Mouse (Mus musculus) mesoderm, embryonic 11.5 days (tissue): ENCODE data around the gene Gm21190.
"Not testable (repeated sequence)": the region's sequence is repeated elsewhere in the genome, so short reads cannot be mapped to it uniquely, and the experiment has no call there.

ENCODE experiments used
- DNase-seq: peaks from one replicate; pipeline ENCODE4 v3.0.0-alpha.2; 2012; ENCODE audit warnings: low read depth, low spot score

The Gm21190 gene

GRCm38 (mm10) chr5:15529122-15529521 lies at the start of gene Gm21190:
Gene Gm21190, minus strand, starts transcription at chr5:15529222.
- not testable (repeated sequence) for DNase-seq

GRCm38 (mm10) chr5:15577033-15577432 lies 48.0 kb upstream of the Gm21190 start, which contains the start of gene Gm21083:
Gene Gm21083, plus strand, starts transcription at chr5:15577333.
- not testable (repeated sequence) for DNase-seq

GRCm38 (mm10) chr5:15573735-15574134 lies 44.7 kb upstream of the Gm21190 start:
- not testable (repeated sequence) for DNase-seq

- not testable (repeated sequence) for DNase-seq
Observed at GRCm38 (mm10) chr5:15561425-15562264, 32.6 kb upstream of the Gm21190 start.

GRCm38 (mm10) chr5:15558654-15559053 lies 29.6 kb upstream of the Gm21190 start:
- DNase-seq: not testable (repeated sequence)

- not testable (repeated sequence) for DNase-seq
Observed at GRCm38 (mm10) chr5:15549606-15550005, 20.6 kb upstream of the Gm21190 start.

GRCm38 (mm10) chr5:15549134-15549533 lies 20.1 kb upstream of the Gm21190 start:
- peak; percentile 10 for DNase-seq

GRCm38 (mm10) chr5:15548642-15549041 lies 19.6 kb upstream of the Gm21190 start:
- DNase-seq: not testable (repeated sequence)

- not testable (repeated sequence) for DNase-seq
Observed at GRCm38 (mm10) chr5:15522470-15522869, 6.6 kb downstream of the Gm21190 start.

GRCm38 (mm10) chr5:15522028-15522427 lies 7.0 kb downstream of the Gm21190 start:
- not testable (repeated sequence) for DNase-seq

GRCm38 (mm10) chr5:15520418-15520817 lies 8.6 kb downstream of the Gm21190 start:
- DNase-seq: not testable (repeated sequence)

GRCm38 (mm10) chr5:15517150-15517549 lies 11.9 kb downstream of the Gm21190 start:
- not testable (repeated sequence) for DNase-seq

- not testable (repeated sequence) for DNase-seq
Observed at GRCm38 (mm10) chr5:15512236-15512635, 16.8 kb downstream of the Gm21190 start.

- DNase-seq: not testable (repeated sequence)
Observed at GRCm38 (mm10) chr5:15509911-15510310, 19.1 kb downstream of the Gm21190 start.

- not testable (repeated sequence) for DNase-seq
Observed at GRCm38 (mm10) chr5:15508460-15509451, 20.3 kb downstream of the Gm21190 start.

GRCm38 (mm10) chr5:15507757-15508459 lies 21.1 kb downstream of the Gm21190 start:
- DNase-seq: not testable (repeated sequence)

- no peak for DNase-seq
Observed at GRCm38 (mm10) chr5:15507309-15507619, 21.8 kb downstream of the Gm21190 start.

GRCm38 (mm10) chr5:15506575-15507308 lies 22.3 kb downstream of the Gm21190 start:
- DNase-seq: peak; percentile 33

GRCm38 (mm10) chr5:15498774-15499400 lies 30.1 kb downstream of the Gm21190 start:
- DNase-seq: not testable (repeated sequence)

- not testable (repeated sequence) for DNase-seq
Observed at GRCm38 (mm10) chr5:15498350-15498749, 30.7 kb downstream of the Gm21190 start.
